Mouse (Mus musculus) adrenal gland, adult 10 weeks (tissue): Measurements from ENCODE around the gene Agfg2. TPM values are rescaled to one million over a fixed set of nuclear protein-coding genes. Genes with fewer than 3 reads are reported as not detected.

Experiments used
- polyA plus RNA-seq: library from polyadenylated mRNA; stranded (reverse); fragments of 350-450 nt; fragmentation: Illumina TruSeq; extraction: RNeasy Lipid Tissue Mini Kit (QIAGEN cat#74804); gene quantifications from one replicate; pipeline ENCODE4 v1.2.3, GENCODE M21; 2014; ENCODE audit warnings: low read depth, low replicate concordance

The Agfg2 gene
- polyA plus RNA-seq = 12.5 TPM

DNA sequence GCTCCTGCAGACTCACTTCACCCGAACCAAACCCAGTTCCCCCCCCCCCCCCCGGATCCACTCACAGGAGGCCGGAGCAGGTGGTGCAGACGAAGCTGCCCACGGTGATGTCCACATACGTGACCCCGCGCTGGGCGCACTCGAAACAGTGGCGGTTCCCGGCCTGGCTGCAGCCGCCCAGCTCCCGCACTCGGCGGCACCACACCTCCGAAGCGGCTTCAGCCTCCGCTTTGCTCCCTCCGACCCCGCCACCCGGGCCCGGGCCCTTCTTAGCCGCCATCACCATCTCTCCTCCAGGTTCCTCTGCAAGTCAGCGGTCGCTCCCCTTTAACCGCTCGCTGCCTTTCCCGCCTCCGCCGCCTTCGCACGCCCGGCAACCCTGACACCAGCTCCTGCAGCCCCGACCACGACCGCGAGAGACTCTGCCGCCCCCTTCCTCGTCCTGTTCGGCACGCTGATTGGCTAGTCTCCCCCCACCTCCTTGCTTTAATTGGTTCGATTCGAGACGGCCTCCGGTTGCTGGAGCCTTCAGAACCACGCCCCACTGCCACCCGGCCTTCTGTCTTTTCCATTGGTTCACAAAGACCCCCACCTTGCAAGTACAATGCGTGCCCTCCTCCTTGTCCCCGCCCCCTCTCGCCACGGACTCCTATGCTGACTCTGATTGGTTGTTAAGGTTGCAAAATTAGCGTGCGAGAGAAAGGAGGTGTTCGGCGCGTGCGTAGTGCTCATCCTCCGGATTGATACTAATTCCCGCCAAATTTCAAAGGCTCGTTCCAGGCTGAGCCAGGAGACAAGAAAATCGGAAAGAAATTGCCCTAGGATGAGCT lies at the start of gene Agfg2:
Agfg2 (minus strand) TSS at position 433 of the 830 bp plus-strand sequence.

DNA sequence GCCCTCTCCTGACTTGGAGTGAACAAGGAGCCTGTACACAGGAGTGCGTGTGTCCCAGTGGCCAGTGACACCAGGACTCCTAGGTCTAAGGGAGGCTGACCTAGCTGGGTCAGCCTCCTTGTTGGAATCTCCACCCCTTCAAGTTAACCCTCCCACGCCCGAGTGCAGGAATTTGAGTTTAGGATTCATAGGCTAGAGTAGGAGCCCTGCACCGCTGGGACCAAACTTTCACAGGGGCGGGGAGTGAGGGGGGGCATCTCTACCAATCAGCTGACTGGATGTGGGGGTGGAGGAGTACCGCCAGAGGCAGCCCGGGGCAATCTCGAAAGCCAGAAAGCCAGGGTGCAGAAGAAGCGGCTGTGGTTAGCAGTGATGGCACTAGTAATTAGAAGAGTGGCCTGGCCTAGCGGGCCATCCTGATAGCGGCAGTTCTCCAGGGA lies 38.9 kb downstream of the Agfg2 start, which contains the start of gene Irs3:
Irs3 (minus strand) TSS at position 63 of the 440 bp plus-strand sequence.

DNA sequence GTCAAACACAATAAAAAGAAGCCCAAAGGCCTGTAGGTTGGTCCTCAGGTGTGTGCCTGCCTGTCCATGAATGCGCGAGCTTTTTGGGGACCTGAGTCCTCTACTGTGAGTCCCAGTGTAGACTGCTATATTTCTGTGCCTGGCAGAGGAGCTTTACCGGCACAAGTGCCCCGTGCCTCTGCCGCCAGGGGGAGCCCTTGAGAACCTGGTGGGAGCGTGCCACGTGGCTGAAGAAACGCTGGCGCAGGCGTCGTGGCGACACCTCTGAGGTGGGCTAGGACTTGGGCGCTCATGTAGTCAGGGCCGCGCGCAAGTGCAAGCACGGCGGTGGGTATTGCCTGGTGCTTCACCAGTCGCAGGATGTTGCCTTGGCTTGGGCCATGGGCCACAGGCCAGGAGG lies 43.5 kb downstream of the Agfg2 start, which contains the start of gene Sap25:
Sap25 (plus strand) TSS at position 281 of the 400 bp plus-strand sequence.

DNA sequence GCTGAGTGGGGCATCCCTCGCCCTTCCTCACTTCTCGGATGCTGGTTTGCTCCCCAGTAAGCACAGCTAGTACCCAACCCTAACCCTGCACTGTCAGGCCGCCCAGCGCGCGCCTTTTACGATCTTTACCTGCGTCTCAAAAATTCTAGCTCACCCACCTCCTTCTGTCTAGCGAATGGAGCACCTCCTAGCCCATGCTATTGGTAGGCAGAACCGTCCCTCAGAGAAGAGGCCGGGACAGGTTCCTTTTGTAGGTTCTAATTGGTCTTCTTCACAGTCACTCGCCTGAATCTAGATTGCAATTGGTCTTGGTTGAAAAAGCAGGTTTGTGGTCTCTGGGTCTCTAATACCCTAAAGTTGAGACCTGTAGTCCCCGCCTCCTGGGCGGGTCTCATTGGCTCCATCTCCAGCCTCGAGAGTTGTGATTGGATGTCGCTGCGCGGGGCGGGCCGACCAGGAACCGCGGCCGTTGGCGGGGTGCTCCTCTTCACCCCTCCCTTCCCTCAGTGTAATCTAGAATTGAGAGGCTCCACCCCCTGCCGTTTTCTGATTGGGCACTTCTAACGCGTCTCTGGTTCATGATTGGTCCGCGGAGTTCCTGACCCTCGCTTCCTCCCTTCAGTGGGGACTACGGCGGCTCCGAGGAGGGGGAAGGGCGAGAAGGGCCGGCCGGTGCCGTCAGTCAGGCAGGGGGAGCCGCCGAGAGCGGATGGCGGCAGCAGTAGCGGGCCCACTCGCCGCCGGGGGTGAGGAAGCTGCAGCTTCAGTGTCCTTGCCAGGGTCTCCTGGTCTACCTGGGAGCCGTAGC lies 55.8 kb downstream of the Agfg2 start, which contains the start of the genes Fbxo24, Lrch4 and Gm20605:
Fbxo24 (minus strand) TSS at position 505 of the 808 bp plus-strand sequence.
Lrch4 (plus strand) TSS at position 624 of the 808 bp plus-strand sequence.
Gm20605 (plus strand) TSS at position 678 of the 808 bp plus-strand sequence.

DNA sequence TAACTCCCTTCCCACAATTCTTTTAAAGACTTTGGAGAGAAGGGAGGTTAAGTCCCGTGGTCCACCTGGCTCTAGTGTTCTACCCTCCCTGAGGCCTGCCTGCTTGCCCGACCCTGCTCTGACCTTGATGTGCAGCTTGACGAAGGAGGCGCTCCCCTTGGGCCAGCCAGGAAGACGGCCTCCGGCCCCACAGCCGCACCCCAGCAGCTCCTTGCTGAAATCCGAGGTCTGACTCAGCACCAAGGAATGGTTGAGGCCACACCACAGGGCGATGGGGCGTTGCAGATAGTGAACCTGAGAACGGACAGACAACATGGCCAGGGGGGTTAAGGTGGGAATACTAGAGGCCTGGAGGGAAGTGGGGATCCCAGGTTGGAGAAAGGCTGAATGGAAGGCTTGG lies 71.0 kb downstream of the Agfg2 start, which contains the start of gene Pcolce:
Pcolce (minus strand) TSS at position 235 of the 400 bp plus-strand sequence.

DNA sequence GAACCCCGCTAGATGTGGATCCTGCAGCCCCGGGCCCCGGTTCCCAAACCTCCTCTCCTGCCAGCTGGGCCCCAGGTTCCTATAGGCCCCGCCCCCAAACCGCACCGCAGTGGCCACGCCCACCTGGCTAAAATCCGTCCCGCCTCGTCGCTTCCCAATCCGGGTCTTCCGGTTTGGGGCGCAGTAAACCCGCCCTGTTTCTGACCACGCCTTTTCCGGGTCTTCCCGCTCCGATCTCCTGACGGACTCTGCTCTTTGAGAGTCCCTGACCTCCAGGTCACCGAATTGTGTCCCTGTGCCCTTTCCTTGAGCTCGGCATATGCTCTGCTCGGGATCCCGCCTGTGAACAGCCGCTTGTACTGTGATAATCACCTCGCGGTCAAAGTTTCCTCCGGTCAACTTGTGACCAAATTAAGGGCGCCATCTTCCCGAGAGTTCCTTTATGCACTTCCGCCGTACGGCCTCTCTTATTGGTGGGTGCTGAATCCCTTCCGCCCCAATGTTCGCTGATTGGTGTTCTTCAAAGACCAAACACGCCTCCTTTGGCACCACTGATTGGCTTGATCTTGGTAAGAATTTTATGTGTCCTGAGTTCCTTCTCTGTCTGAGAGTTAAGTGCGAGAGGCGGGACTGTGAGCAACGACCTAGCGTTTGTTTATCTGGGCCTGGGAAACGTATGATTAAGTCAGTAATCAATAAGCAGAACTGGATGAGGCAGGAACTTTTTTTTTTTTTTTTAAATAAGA lies 83.7 kb downstream of the Agfg2 start, which contains the start of gene Mospd3:
Mospd3 (minus strand) TSS at position 440 of the 746 bp plus-strand sequence.

Other genes starting within 250 kb of the Agfg2 start
- gene Zan, start 207.7 kb downstream of the Agfg2 start, polyA plus RNA-seq = not detected
- not detected for gene Pop7, start 182.2 kb downstream of the Agfg2 start, polyA plus RNA-seq
- 2.2 TPM for gene Gigyf1, start 166.2 kb downstream of the Agfg2 start, polyA plus RNA-seq
- gene Epo, start 151.5 kb downstream of the Agfg2 start, polyA plus RNA-seq = not detected
- 1.2 TPM for gene Gnb2, start 151.2 kb downstream of the Agfg2 start, polyA plus RNA-seq
- gene Actl6b, start 131.2 kb downstream of the Agfg2 start, polyA plus RNA-seq = not detected
- gene Tfr2, start 114.9 kb downstream of the Agfg2 start, polyA plus RNA-seq = not detected
- not detected for gene Mospd3, start 83.7 kb downstream of the Agfg2 start, polyA plus RNA-seq
- gene Pcolce, start 70.9 kb downstream of the Agfg2 start, polyA plus RNA-seq = 63.9 TPM
- not detected for gene Fbxo24, start 55.7 kb downstream of the Agfg2 start, polyA plus RNA-seq
- gene Lrch4, start 55.6 kb downstream of the Agfg2 start, polyA plus RNA-seq = 0.99 TPM
- not detected for gene Gm20605, start 55.6 kb downstream of the Agfg2 start, polyA plus RNA-seq
- not detected for gene Sap25, start 43.4 kb downstream of the Agfg2 start, polyA plus RNA-seq
- 0.58 TPM for gene Irs3, start 39.0 kb downstream of the Agfg2 start, polyA plus RNA-seq
- gene Nyap1, start 56.9 kb upstream of the Agfg2 start, polyA plus RNA-seq = not detected
- gene Tsc22d4, start 61.0 kb upstream of the Agfg2 start, polyA plus RNA-seq = 0.29 TPM
- not detected for gene Ppp1r35, start 94.1 kb upstream of the Agfg2 start, polyA plus RNA-seq
- gene Mepce, start 102.9 kb upstream of the Agfg2 start, polyA plus RNA-seq = 10.4 TPM
- 7.7 TPM for gene Zcwpw1, start 103.1 kb upstream of the Agfg2 start, polyA plus RNA-seq
- 0.76 TPM for gene Pilra, start 151.6 kb upstream of the Agfg2 start, polyA plus RNA-seq
- not detected for gene Pilrb1, start 173.4 kb upstream of the Agfg2 start, polyA plus RNA-seq
- gene Pilrb2, start 187.1 kb upstream of the Agfg2 start, polyA plus RNA-seq = not detected
- not detected for gene Cyp3a13, start 236.9 kb upstream of the Agfg2 start, polyA plus RNA-seq